Mouse (Mus musculus) limb, embryonic 11.5 days (tissue): ENCODE data around the gene Ell2. TPM values are rescaled to one million over a fixed set of nuclear protein-coding genes. Genes with fewer than 3 reads are reported as not detected.

Experiments used
- ATAC-seq: fragments of 200-750 bp; cut with Nextera tagmentation; 2 replicates; pipeline ENCODE4 v1.8.0; 2017; ENCODE audit warnings: low read depth; ENCODE audit not compliant: insufficient number of reproducible peaks, low FRiP score, low TSS enrichment
- DNase-seq: peaks from one replicate; pipeline ENCODE4 v3.0.0-alpha.2; 2015; ENCODE audit warnings: low spot score
- H3K27ac ChIP-seq: fragments of 300-500 bp; sonication (generic); replicated peaks from 2 replicates; pipeline ENCODE4 v1.5.1; 2014; ENCODE audit warnings: low read depth, mild to moderate bottlenecking, low read length
- H3K27me3 ChIP-seq: fragments of 300-500 bp; sonication (generic); 2 replicates; pipeline ENCODE4 v1.6.1; 2014; ENCODE audit warnings: mild to moderate bottlenecking, low read length, mixed read lengths; ENCODE audit not compliant: control insufficient read depth, insufficient read depth
- H3K36me3 ChIP-seq: fragments of 300-500 bp; sonication (generic); 2 replicates; pipeline ENCODE4 v1.6.1; 2014; ENCODE audit warnings: mild to moderate bottlenecking, low read length, moderate library complexity, mixed read lengths; ENCODE audit not compliant: control insufficient read depth, insufficient read depth
- H3K4me1 ChIP-seq: fragments of 300-500 bp; sonication (generic); 2 replicates; pipeline ENCODE4 v1.6.1; 2014; ENCODE audit warnings: low read length, mixed read lengths; ENCODE audit not compliant: control insufficient read depth, insufficient read depth
- H3K4me2 ChIP-seq: fragments of 300-500 bp; sonication (generic); 2 replicates; pipeline ENCODE4 v1.6.1; 2014; ENCODE audit warnings: low read depth, mild to moderate bottlenecking, moderate library complexity; ENCODE audit not compliant: severe bottlenecking
- H3K4me3 ChIP-seq: fragments of 300-500 bp; sonication (generic); 2 replicates; pipeline ENCODE4 v1.5.1; 2014; ENCODE audit warnings: low read depth, low read length
- H3K9ac ChIP-seq: fragments of 300-500 bp; sonication (generic); 2 replicates; pipeline ENCODE4 v1.6.1; 2014; ENCODE audit warnings: mild to moderate bottlenecking, low read length
- H3K9me3 ChIP-seq: fragments of 300-500 bp; sonication (generic); 2 replicates; pipeline ENCODE4 v1.6.1; 2016; ENCODE audit warnings: low read length; ENCODE audit not compliant: control insufficient read depth
- WGBS: fragments of 180-500 bp; shearing (Covaris S2); extraction: QIAGEN DNeasy Blood & Tissue Kit; methylation state at CpG from one replicate; pipeline ENCODE4 v1.1.7; 2014; 5-methylcytosine and 5-hydroxymethylcytosine counted together
- polyA plus RNA-seq: library from polyadenylated mRNA; unstranded; fragments of >200 nt; fragmentation: Nextera tagmentation; extraction: Ambion mirVana; gene quantifications from 2 replicates; pipeline ENCODE4 v1.2.1, GENCODE M21; 2014

Ell2 gene
- polyA plus RNA-seq, 1 experiment from 2014 or later = 4.8 TPM

- H3K36me3 ChIP-seq = no peaks in the 10 kb centered on the region
- DNase-seq = no peak
- H3K4me2 ChIP-seq = no peak overlapping the region
- WGBS = 84% methylated on average over 4 of the region's 4 CpGs
- no peak overlapping the region for H3K27ac ChIP-seq
- no peak overlapping the region for H3K4me3 ChIP-seq
- no peaks in the 10 kb centered on the region for H3K27me3 ChIP-seq
- H3K4me1 ChIP-seq = no peaks in the 10 kb centered on the region
- no peak overlapping the region for H3K9ac ChIP-seq
- H3K9me3 ChIP-seq = no peaks in the 10 kb centered on the region
- ATAC-seq = no peak
Measured at GRCm38 (mm10) chr13:75719645-75720044, 13.1 kb downstream of the Ell2 start.

GRCm38 (mm10) chr13:75726569-75727373 lies 20.2 kb downstream of the Ell2 start:
- H3K4me3 ChIP-seq = no peak overlapping the region
- H3K27ac ChIP-seq = no peak overlapping the region; the same call in 1 of the 2 replicates
- DNase-seq (no peak), ATAC-seq (peak; percentile 68; the same call in 1 of the 2 replicates)
- 68% methylated on average over 4 of the region's 4 CpGs for WGBS
- H3K9ac ChIP-seq = no peak overlapping the region
- H3K27me3 ChIP-seq = no peaks in the 10 kb centered on the region
- no peaks in the 10 kb centered on the region for H3K9me3 ChIP-seq
- H3K4me1 ChIP-seq = peaks cover 6% of the 10 kb centered on the region; the same call in 1 of the 2 replicates
- no peaks in the 10 kb centered on the region for H3K36me3 ChIP-seq
- H3K4me2 ChIP-seq = no peak overlapping the region

- Histone ChIP-seq H3K9ac (no peak overlapping the region), H3K9me3 (no peaks in the 10 kb centered on the region), H3K27ac (no peak overlapping the region), H3K36me3 (no peaks in the 10 kb centered on the region), H3K4me2 (no peak overlapping the region), H3K27me3 (no peaks in the 10 kb centered on the region), H3K4me3 (no peak overlapping the region), H3K4me1 (peaks cover 6% of the 10 kb centered on the region; the same call in 1 of the 2 replicates)
- DNase-seq (no peak), ATAC-seq (no peak)
- 89% methylated on average over 1 of the region's 1 CpGs for WGBS
Measured at GRCm38 (mm10) chr13:75727932-75728331, 21.4 kb downstream of the Ell2 start.

GRCm38 (mm10) chr13:75729834-75730233 lies 23.3 kb downstream of the Ell2 start:
- peaks cover 6% of the 10 kb centered on the region; the same call in 1 of the 2 replicates for H3K4me1 ChIP-seq
- no peak overlapping the region for H3K4me3 ChIP-seq
- H3K36me3 ChIP-seq = no peaks in the 10 kb centered on the region
- no peak overlapping the region for H3K9ac ChIP-seq
- 71% methylated on average over 1 of the region's 1 CpGs for WGBS
- no peaks in the 10 kb centered on the region for H3K27me3 ChIP-seq
- ATAC-seq = no peak
- no peaks in the 10 kb centered on the region for H3K9me3 ChIP-seq
- H3K27ac ChIP-seq = no peak overlapping the region
- no peak overlapping the region for H3K4me2 ChIP-seq
- no peak for DNase-seq

GRCm38 (mm10) chr13:75730717-75731116 lies 24.2 kb downstream of the Ell2 start:
- no peak overlapping the region for H3K27ac ChIP-seq

GRCm38 (mm10) chr13:75733594-75734161 lies 27.1 kb downstream of the Ell2 start:
- H3K36me3 ChIP-seq = no peaks in the 10 kb centered on the region
- 0 out of 2 replicates have a peak, but pooled peaks have one; percentile 47 for ATAC-seq
- 71% methylated on average over 3 of the region's 3 CpGs for WGBS

More at GRCm38 (mm10) chr13:75730717-75731116, 24.2 kb downstream of the Ell2 start:
- Histone ChIP-seq H3K9ac (no peak overlapping the region), H3K4me3 (no peak overlapping the region), H3K4me2 (no peak overlapping the region), H3K36me3 (no peaks in the 10 kb centered on the region), H3K4me1 (peaks cover 6% of the 10 kb centered on the region; the same call in 1 of the 2 replicates), H3K9me3 (no peaks in the 10 kb centered on the region), H3K27me3 (no peaks in the 10 kb centered on the region)
- DNase-seq = no peak
- ATAC-seq = no peak

GRCm38 (mm10) chr13:75734231-75734630 lies 27.7 kb downstream of the Ell2 start:
- no peaks in the 10 kb centered on the region for H3K9me3 ChIP-seq
- H3K9ac ChIP-seq = no peak overlapping the region
- ATAC-seq (no peak), DNase-seq (no peak)
- H3K36me3 ChIP-seq = no peaks in the 10 kb centered on the region
- no peaks in the 10 kb centered on the region for H3K27me3 ChIP-seq
- no peak overlapping the region for H3K4me2 ChIP-seq
- H3K27ac ChIP-seq = no peak overlapping the region
- H3K4me1 ChIP-seq = no peaks in the 10 kb centered on the region
- 86% methylated on average over 5 of the region's 5 CpGs for WGBS
- H3K4me3 ChIP-seq = no peak overlapping the region

More at GRCm38 (mm10) chr13:75733594-75734161, 27.1 kb downstream of the Ell2 start:
- no peak overlapping the region for H3K4me3 ChIP-seq
- H3K9me3 ChIP-seq = no peaks in the 10 kb centered on the region
- no peak overlapping the region for H3K4me2 ChIP-seq
- H3K4me1 ChIP-seq = no peaks in the 10 kb centered on the region
- no peak overlapping the region for H3K9ac ChIP-seq
- no peak overlapping the region for H3K27ac ChIP-seq
- H3K27me3 ChIP-seq = no peaks in the 10 kb centered on the region
- DNase-seq = no peak

GRCm38 (mm10) chr13:75735606-75736005 lies 29.0 kb downstream of the Ell2 start:
- Histone ChIP-seq H3K4me2 (no peak overlapping the region), H3K4me3 (no peak overlapping the region), H3K27ac (no peak overlapping the region), H3K27me3 (no peaks in the 10 kb centered on the region), H3K4me1 (no peaks in the 10 kb centered on the region), H3K9ac (no peak overlapping the region), H3K36me3 (no peaks in the 10 kb centered on the region), H3K9me3 (no peaks in the 10 kb centered on the region)
- DNase-seq = no peak
- 88% methylated on average over 1 of the region's 1 CpGs for WGBS
- ATAC-seq = no peak
